Mouse (Mus musculus): ENCODE results near the gene Hexim1. TPM values are rescaled to one million over a fixed set of nuclear protein-coding genes. Genes with fewer than 3 reads are reported as not detected.

Gene Hexim1
- polyA plus RNA-seq, 1 experiment from 2014 or later: 4.7 TPM

GRCm38 (mm10) chr11:103103621-103104020 lies 12.4 kb upstream of the Hexim1 start:
- ATAC-seq: no peak
- Histone ChIP-seq H3K4me1 (ENCODE audit: control insufficient read depth, insufficient read depth, low read depth, low read length) (peaks cover 16% of the 10 kb centered on the region), H3K4me2 (ENCODE audit: low read length) (peak overlapping the region; percentile 76), H3K9me3 (ENCODE audit: control insufficient read depth, low read length) (no peaks in the 10 kb centered on the region), H3K9ac (ENCODE audit: low read depth, low read length) (no peak overlapping the region), H3K27ac (ENCODE audit: low read depth, low read length) (no peak overlapping the region), H3K4me3 (ENCODE audit: low read length) (peak overlapping the region; percentile 49; the same call in 1 of the 2 replicates), H3K27me3 (replicated peaks; ENCODE audit: control insufficient read depth, insufficient read depth, low read length) (peaks cover 9% of the 10 kb centered on the region; the same call in 1 of the 2 replicates), H3K36me3 (ENCODE audit: control insufficient read depth, insufficient read depth, low read length) (no peaks in the 10 kb centered on the region)
- WGBS: 63% methylated on average over 8 of the region's 8 CpGs

- Histone ChIP-seq H3K9me3 (ENCODE audit: control insufficient read depth, low read length) (no peaks in the 10 kb centered on the region), H3K4me2 (ENCODE audit: low read length) (no peak overlapping the region)
- WGBS: 85% methylated on average over 7 of the region's 7 CpGs
These were observed 11.6 kb upstream of the Hexim1 start for GRCm38 (mm10) chr11:103104469-103104868.

GRCm38 (mm10) chr11:103105180-103105725 lies 10.8 kb upstream of the Hexim1 start:
- no peak overlapping the region for H3K4me2 ChIP-seq (ENCODE audit: low read length)
- no peak overlapping the region for H3K4me3 ChIP-seq (ENCODE audit: low read length)
- H3K9ac ChIP-seq (ENCODE audit: low read depth, low read length): no peak overlapping the region
- peaks cover 2% of the 10 kb centered on the region; the same call in 1 of the 2 replicates for H3K27me3 ChIP-seq (replicated peaks; ENCODE audit: control insufficient read depth, insufficient read depth, low read length)
- H3K36me3 ChIP-seq (ENCODE audit: control insufficient read depth, insufficient read depth, low read length): no peaks in the 10 kb centered on the region
- H3K9me3 ChIP-seq (ENCODE audit: control insufficient read depth, low read length): no peaks in the 10 kb centered on the region
- ATAC-seq: no peak
- H3K27ac ChIP-seq (ENCODE audit: low read depth, low read length): no peak overlapping the region
- peaks cover 16% of the 10 kb centered on the region for H3K4me1 ChIP-seq (ENCODE audit: control insufficient read depth, insufficient read depth, low read depth, low read length)
- 63% methylated on average over 14 of the region's 14 CpGs for WGBS

More at GRCm38 (mm10) chr11:103104469-103104868, 11.6 kb upstream of the Hexim1 start:
- H3K27me3 ChIP-seq (replicated peaks; ENCODE audit: control insufficient read depth, insufficient read depth, low read length): peaks cover 9% of the 10 kb centered on the region; the same call in 1 of the 2 replicates
- ATAC-seq: no peak
- no peaks in the 10 kb centered on the region for H3K36me3 ChIP-seq (ENCODE audit: control insufficient read depth, insufficient read depth, low read length)
- H3K27ac ChIP-seq (ENCODE audit: low read depth, low read length): no peak overlapping the region
- peaks cover 16% of the 10 kb centered on the region for H3K4me1 ChIP-seq (ENCODE audit: control insufficient read depth, insufficient read depth, low read depth, low read length)
- H3K9ac ChIP-seq (ENCODE audit: low read depth, low read length): no peak overlapping the region
- H3K4me3 ChIP-seq (ENCODE audit: low read length): no peak overlapping the region

- H3K4me1 ChIP-seq (ENCODE audit: control insufficient read depth, insufficient read depth, low read depth, low read length): peaks cover 16% of the 10 kb centered on the region
- WGBS: 88% methylated on average over 6 of the region's 6 CpGs
- no peak overlapping the region for H3K4me3 ChIP-seq (ENCODE audit: low read length)
- peaks cover 3% of the 10 kb centered on the region; the same call in 1 of the 2 replicates for H3K27me3 ChIP-seq (replicated peaks; ENCODE audit: control insufficient read depth, insufficient read depth, low read length)
- no peak overlapping the region for H3K4me2 ChIP-seq (ENCODE audit: low read length)
- no peaks in the 10 kb centered on the region for H3K9me3 ChIP-seq (ENCODE audit: control insufficient read depth, low read length)
- H3K27ac ChIP-seq (ENCODE audit: low read depth, low read length): no peak overlapping the region
- ATAC-seq: no peak
- H3K36me3 ChIP-seq (ENCODE audit: control insufficient read depth, insufficient read depth, low read length): no peaks in the 10 kb centered on the region
- H3K9ac ChIP-seq (ENCODE audit: low read depth, low read length): no peak overlapping the region
These were observed 10.2 kb upstream of the Hexim1 start for GRCm38 (mm10) chr11:103105810-103106209.

- Histone ChIP-seq H3K36me3 (ENCODE audit: control insufficient read depth, insufficient read depth, low read length) (no peaks in the 10 kb centered on the region), H3K4me3 (ENCODE audit: low read length) (no peak overlapping the region), H3K4me1 (ENCODE audit: control insufficient read depth, insufficient read depth, low read depth, low read length) (peaks cover 11% of the 10 kb centered on the region), H3K9ac (ENCODE audit: low read depth, low read length) (no peak overlapping the region), H3K9me3 (ENCODE audit: control insufficient read depth, low read length) (no peaks in the 10 kb centered on the region), H3K27ac (ENCODE audit: low read depth, low read length) (no peak overlapping the region), H3K4me2 (ENCODE audit: low read length) (no peak overlapping the region), H3K27me3 (replicated peaks; ENCODE audit: control insufficient read depth, insufficient read depth, low read length) (peaks cover 9% of the 10 kb centered on the region)
- no peak for ATAC-seq
- 69% methylated on average over 4 of the region's 4 CpGs for WGBS
These were observed 9.6 kb upstream of the Hexim1 start for GRCm38 (mm10) chr11:103106386-103106785.

GRCm38 (mm10) chr11:103111301-103111700 lies 4.7 kb upstream of the Hexim1 start:
- no peak for ATAC-seq
- Histone ChIP-seq H3K27ac (ENCODE audit: low read depth, low read length) (no peak overlapping the region), H3K4me3 (ENCODE audit: low read length) (peak overlapping the region; percentile 33; the same call in 1 of the 2 replicates), H3K36me3 (ENCODE audit: control insufficient read depth, insufficient read depth, low read length) (no peaks in the 10 kb centered on the region), H3K4me2 (ENCODE audit: low read length) (peak overlapping the region; percentile 55), H3K27me3 (replicated peaks; ENCODE audit: control insufficient read depth, insufficient read depth, low read length) (peaks cover 15% of the 10 kb centered on the region), H3K9ac (ENCODE audit: low read depth, low read length) (no peak overlapping the region), H3K9me3 (ENCODE audit: control insufficient read depth, low read length) (no peaks in the 10 kb centered on the region), H3K4me1 (ENCODE audit: control insufficient read depth, insufficient read depth, low read depth, low read length) (peaks cover 14% of the 10 kb centered on the region)
- WGBS: 18% methylated on average over 10 of the region's 10 CpGs

- Histone ChIP-seq H3K4me1 (ENCODE audit: control insufficient read depth, insufficient read depth, low read depth, low read length) (peaks cover 14% of the 10 kb centered on the region), H3K4me3 (ENCODE audit: low read length) (peak overlapping the region; percentile 33), H3K27ac (ENCODE audit: low read depth, low read length) (no peak overlapping the region), H3K36me3 (ENCODE audit: control insufficient read depth, insufficient read depth, low read length) (no peaks in the 10 kb centered on the region), H3K4me2 (ENCODE audit: low read length) (peak overlapping the region; percentile 55), H3K9ac (ENCODE audit: low read depth, low read length) (peak overlapping the region; percentile 36; the same call in 1 of the 2 replicates), H3K9me3 (ENCODE audit: control insufficient read depth, low read length) (no peaks in the 10 kb centered on the region), H3K27me3 (replicated peaks; ENCODE audit: control insufficient read depth, insufficient read depth, low read length) (peaks cover 15% of the 10 kb centered on the region)
- no peak for ATAC-seq
- WGBS: 1% methylated on average over 28 of the region's 28 CpGs
These were observed 4.0 kb upstream of the Hexim1 start for GRCm38 (mm10) chr11:103111881-103112551.

GRCm38 (mm10) chr11:103112552-103112912 lies 3.5 kb upstream of the Hexim1 start:
- Histone ChIP-seq H3K36me3 (ENCODE audit: control insufficient read depth, insufficient read depth, low read length) (no peaks in the 10 kb centered on the region), H3K4me1 (ENCODE audit: control insufficient read depth, insufficient read depth, low read depth, low read length) (peaks cover 14% of the 10 kb centered on the region), H3K27me3 (replicated peaks; ENCODE audit: control insufficient read depth, insufficient read depth, low read length) (peaks cover 15% of the 10 kb centered on the region), H3K4me3 (ENCODE audit: low read length) (peak overlapping the region; percentile 33), H3K27ac (ENCODE audit: low read depth, low read length) (no peak overlapping the region), H3K9ac (ENCODE audit: low read depth, low read length) (peak overlapping the region; percentile 36; the same call in 1 of the 2 replicates), H3K4me2 (ENCODE audit: low read length) (peak overlapping the region; percentile 55), H3K9me3 (ENCODE audit: control insufficient read depth, low read length) (no peaks in the 10 kb centered on the region)
- 15% methylated on average over 9 of the region's 9 CpGs for WGBS
- no peak for ATAC-seq

GRCm38 (mm10) chr11:103113005-103113404 lies 3.0 kb upstream of the Hexim1 start:
- Histone ChIP-seq H3K4me1 (ENCODE audit: control insufficient read depth, insufficient read depth, low read depth, low read length) (peaks cover 14% of the 10 kb centered on the region), H3K9me3 (ENCODE audit: control insufficient read depth, low read length) (no peaks in the 10 kb centered on the region), H3K27ac (ENCODE audit: low read depth, low read length) (no peak overlapping the region), H3K4me3 (ENCODE audit: low read length) (no peak overlapping the region), H3K27me3 (replicated peaks; ENCODE audit: control insufficient read depth, insufficient read depth, low read length) (peaks cover 15% of the 10 kb centered on the region), H3K4me2 (ENCODE audit: low read length) (no peak overlapping the region), H3K36me3 (ENCODE audit: control insufficient read depth, insufficient read depth, low read length) (no peaks in the 10 kb centered on the region), H3K9ac (ENCODE audit: low read depth, low read length) (no peak overlapping the region)
- no peak for ATAC-seq
- 35% methylated on average over 12 of the region's 12 CpGs for WGBS
